Mouse (Mus musculus): Measurements from ENCODE around the gene Hivep3.

Gene Hivep3

DNA sequence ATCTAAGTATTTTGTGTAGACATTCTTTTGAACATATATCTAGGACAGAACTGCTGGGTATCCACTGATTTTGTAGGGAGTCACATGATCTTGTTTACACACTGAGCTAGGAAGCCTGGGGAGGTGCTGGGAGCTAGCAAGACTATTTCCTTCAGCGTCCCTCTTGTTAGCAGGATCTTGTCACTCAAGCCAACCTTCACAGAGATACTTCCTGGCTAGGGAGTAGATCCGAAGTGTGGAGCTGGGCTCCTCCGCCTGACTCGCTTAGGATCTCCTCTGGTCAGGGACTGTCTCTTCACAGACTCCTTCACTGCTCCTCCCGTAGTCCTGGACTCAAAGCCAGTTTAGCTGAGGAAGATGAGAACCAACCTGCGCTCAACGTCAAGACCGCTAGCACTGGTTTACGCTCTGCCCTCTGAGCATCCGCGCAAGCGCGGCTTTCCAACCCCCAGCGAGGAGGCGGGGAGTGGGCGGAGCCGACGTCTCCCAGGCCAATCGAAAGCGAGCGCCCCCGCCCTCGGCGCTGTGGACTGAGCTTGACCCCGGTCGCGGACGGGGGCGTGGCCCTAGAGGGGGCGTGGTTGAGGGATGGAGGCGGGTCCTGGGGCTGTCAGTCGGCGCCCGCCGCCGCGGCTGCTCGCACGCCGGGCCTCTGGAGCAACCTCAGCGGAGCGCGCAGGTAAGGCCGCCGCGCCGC lies at the start of gene Hivep3:
Gene Hivep3 (plus strand): TSS at position 601 of the 697 bp plus-strand sequence.
- DNase-seq (ENCODE audit: low spot score in 2 of 2), result peak; percentile 98 to 100

DNA sequence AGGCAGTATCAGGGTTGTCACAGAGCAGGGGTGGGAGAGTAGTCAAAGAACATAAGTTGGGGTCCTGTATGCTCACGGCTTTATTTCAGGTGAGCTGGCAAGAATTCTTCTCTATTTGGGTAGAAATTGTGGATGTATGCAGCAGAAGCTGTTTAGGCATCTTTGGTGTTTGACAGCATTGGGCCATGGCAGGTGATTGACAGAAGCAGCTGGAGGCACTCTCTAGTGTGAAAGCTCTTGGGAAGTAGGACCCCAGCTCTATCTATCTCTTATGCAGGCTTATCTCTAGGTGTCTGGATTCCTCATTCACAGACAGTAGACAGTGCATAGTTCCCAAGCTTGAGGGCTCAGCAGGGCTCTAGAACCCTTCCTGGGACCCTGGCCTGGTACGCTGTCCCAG lies 47.8 kb upstream of the Hivep3 start:
- DNase-seq (ENCODE audit: low spot score in 2 of 2), result no peak

GRCm38 (mm10) chr4:119698339-119698738 lies 35.2 kb upstream of the Hivep3 start:
- no peak for DNase-seq (ENCODE audit: low spot score in 2 of 2)

GRCm38 (mm10) chr4:119701269-119701954 lies 32.2 kb upstream of the Hivep3 start:
- no peak for DNase-seq (ENCODE audit: low spot score in 2 of 2)

DNA sequence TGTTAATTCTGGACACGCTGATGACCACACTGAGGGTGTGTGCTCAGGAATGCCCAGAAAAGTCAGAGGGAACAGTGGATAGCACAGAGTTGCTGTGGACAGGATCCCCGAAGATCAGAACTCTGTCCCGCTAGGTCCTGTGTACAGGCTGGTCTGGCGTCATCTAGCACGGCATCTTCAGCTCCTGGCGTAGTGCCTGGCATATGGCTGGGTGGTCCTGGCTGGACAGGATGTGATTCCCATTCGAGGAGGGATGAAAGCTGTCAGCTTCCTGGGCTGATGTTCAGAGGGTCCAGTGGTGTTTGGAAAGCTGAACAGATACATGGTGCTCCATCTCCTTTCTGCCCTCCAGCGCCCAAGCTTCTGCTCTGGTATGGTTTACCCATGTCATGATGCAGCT lies 29.6 kb upstream of the Hivep3 start:
- DNase-seq (ENCODE audit: low spot score in 2 of 2), result no peak

DNA sequence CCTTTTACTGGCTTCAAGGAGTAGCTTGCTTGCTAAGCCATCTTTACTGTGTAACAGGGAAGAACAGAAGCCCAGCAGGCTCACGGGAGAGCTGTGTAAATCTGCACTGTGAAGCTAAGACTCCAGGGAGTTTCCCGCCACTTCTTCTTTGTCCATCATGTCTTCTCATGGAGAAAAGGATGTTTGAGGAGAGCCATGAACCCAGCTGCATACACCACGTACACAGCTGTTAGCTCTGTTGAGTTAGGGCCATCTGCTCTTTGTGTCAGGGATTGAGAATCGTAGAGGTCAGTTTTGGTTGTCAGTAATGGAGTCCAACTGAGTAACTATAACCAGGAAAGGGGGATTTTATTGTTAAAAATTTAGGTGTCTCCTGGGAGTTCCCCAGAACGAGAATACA lies 26.3 kb upstream of the Hivep3 start:
- DNase-seq (ENCODE audit: low spot score in 2 of 2), result no peak

- no peak for DNase-seq (ENCODE audit: low spot score in 2 of 2)
These were observed 25.8 kb upstream of the Hivep3 start for GRCm38 (mm10) chr4:119707751-119708150.

DNA sequence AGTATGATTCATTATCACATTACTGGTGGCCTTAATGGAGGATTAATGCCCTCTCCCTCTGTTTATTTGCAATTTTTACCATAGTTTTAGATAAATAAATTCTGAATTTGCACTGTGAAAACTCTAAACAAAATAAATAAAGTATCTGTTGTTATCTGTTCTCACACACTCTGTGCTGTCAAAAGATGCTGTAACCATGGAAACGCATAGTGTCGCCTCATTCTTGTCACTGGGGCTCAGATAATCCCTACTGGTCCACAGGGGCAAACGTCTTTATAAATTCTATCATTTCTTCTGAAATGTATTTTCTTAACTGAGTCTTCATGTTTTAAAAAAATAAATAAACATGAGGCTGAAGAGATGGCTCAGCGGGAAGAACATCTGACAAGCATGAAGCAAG lies 23.4 kb upstream of the Hivep3 start:
- no peak for DNase-seq (ENCODE audit: low spot score in 2 of 2)

- no peak for DNase-seq (ENCODE audit: low spot score in 2 of 2)
These were observed 16.1 kb upstream of the Hivep3 start for GRCm38 (mm10) chr4:119717443-119717842.

DNA sequence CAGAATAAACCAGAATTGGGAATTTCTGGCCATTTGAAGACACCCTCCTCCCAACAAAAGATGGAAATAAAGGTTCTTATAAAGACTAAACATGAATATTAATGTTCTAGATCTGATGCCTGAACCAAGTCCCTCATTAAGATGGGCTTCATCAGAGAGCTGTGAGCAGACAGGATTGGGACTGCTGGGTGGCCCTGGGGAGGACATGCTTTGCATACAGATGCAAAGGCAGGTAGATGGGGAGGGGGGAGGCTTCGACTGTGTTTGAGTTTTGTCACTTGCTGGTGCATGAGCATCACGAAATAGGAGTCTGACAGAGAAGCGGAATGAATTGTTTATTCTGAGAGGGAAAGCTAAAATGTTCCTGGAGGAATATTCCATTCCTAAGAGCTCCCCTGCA lies 12.1 kb upstream of the Hivep3 start:
- no peak for DNase-seq (ENCODE audit: low spot score in 2 of 2)

- no peak for DNase-seq (ENCODE audit: low spot score in 2 of 2)
These were observed 7.5 kb upstream of the Hivep3 start for GRCm38 (mm10) chr4:119726074-119726473.

DNA sequence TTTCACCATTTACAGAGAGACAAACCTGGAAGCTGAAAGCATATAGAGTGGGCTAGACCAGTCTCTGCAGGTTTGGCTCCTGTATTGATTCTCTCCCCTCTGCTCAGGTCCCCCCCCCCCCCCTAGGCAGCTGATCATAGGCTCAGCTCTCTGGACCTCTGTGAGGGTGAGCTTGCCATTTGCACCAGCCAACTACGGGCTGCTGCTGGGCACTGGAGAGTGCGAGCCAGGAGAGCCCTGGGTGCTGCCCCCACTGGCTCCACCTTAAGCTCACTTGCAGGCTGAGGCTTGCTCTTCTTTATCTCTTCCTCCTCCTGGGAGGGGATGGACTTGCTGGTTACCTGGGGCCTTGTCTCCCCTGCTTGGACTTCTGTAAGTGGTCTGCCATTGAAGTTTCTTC lies 5.7 kb upstream of the Hivep3 start:
- no peak for DNase-seq (ENCODE audit: low spot score in 2 of 2)

GRCm38 (mm10) chr4:119733942-119734341 lies 358 bp downstream of the Hivep3 start:
- DNase-seq (ENCODE audit: low spot score in 2 of 2), result no peak

DNA sequence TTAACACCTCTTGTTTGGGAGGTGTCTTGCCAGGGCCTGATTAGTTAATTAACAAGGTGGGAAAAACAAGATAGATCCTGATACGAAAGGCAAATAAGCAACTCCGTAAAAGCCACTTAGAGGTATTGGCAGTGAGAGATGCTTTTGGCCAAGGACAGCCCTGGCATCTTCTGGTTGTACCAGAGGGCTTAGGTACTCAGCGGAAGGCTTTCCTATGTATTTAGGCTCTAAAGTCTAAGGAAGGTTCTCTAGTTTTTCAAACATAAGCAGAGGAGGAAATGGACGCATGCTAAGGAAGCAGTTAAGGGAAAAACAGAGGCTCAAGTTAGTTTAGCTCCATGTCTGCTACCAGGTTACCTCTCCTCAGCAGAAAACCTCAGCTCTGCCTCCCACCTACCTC lies 768 bp downstream of the Hivep3 start:
- DNase-seq (ENCODE audit: low spot score in 2 of 2), result no peak

GRCm38 (mm10) chr4:119738641-119739040 lies 5.1 kb downstream of the Hivep3 start:
- peak; percentile 26 to 41 for DNase-seq (ENCODE audit: low spot score in 2 of 2)

DNA sequence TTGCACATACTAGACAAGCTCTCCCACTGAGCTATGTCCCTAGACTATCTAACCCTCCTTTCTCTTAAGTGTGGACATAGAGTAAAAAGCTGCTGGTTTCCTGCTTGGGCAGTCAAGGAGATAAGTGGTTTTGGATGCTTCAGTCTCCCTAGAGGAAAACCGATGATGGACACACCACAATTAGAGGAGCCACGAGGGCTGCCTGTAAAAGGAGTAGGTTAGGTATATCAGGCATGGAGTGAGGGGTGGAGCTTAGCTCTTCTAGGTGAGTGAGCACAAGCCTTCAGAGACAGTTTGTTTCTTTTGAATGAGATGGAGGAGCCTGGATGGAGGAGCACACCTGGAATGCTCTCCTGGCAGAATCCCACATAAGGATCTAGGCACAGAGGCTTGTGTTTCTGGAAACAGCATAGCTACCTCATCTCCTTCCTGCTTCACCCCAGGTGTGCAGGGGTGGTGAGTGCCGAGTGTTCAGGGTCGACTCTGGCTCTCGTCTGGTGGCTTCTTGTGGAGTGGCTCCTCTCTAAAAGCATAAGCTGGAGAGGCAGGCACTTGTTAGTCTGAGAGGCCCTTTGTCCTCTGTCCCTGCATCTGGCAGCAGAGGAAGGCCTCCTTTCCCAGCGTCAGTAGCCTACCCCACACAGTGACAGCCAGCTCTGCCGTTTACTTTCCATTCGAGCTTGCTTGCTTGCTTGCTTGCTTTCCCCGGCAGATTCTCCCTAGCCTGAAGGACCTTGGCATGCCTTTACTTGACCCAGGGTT lies 5.9 kb downstream of the Hivep3 start:
- no peak for DNase-seq (ENCODE audit: low spot score in 2 of 2)

DNA sequence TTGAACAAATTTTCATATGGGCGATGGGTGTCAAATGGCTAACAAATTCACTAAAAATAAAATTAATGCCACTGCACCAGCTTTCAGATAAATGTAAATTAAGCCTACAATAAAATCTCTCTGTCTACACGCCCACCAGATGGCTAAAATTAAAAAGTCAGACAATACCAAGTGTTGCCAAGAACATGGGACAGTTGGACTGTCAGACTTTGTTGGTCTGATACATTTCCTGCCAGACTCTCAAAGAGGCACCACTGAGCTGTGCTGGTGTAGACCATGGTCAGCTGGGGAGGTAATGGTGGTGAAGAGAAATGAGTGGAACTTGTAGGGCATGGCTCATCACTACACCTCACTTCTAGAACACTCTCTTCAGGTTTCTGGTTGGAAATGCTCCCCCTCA lies 14.8 kb downstream of the Hivep3 start:
- DNase-seq (ENCODE audit: low spot score in 2 of 2), result no peak

- DNase-seq (ENCODE audit: low spot score in 2 of 2), result no peak
These were observed 16.6 kb downstream of the Hivep3 start for GRCm38 (mm10) chr4:119750157-119750556.

DNA sequence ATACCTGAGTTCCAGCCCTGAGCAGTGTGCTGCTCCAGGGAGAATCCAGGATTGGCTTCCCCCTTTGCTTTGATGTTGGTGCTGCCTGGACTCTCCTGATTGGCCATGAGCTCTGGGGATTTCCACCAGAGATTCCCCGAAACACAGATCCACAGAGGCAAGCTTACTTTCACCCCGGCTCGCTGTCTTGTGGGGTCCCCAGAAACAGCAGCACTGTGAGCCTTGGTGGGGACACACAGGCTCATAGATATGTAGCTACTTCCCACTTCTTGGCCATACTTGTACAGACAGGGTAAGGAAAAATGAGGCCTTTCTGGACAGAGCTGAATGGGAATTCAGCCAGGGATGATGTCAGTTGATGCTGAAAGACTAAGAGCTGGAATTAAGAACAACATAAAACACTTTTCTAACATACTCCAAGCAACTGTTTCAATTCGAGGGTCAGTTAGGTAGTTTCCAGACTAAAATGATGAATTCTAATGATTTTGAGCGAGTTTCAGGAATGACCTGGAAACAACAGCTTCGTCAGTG lies 17.2 kb downstream of the Hivep3 start:
- DNase-seq (ENCODE audit: low spot score in 2 of 2), result no peak

GRCm38 (mm10) chr4:119751408-119752006 lies 17.9 kb downstream of the Hivep3 start:
- no peak for DNase-seq (ENCODE audit: low spot score in 2 of 2)

GRCm38 (mm10) chr4:119759574-119760233 lies 26.1 kb downstream of the Hivep3 start:
- DNase-seq (ENCODE audit: low spot score in 2 of 2), result no peak

GRCm38 (mm10) chr4:119760820-119761219 lies 27.2 kb downstream of the Hivep3 start:
- no peak for DNase-seq (ENCODE audit: low spot score in 2 of 2)

Data from spleen, postnatal 36 days (tissue).